Mouse (Mus musculus): Measurements from ENCODE around the gene Grhl3. TPM values are rescaled to one million over a fixed set of nuclear protein-coding genes. Genes with fewer than 3 reads are reported as not detected.

Gene Grhl3
- polyA plus RNA-seq, 2 experiments, result 20.6 to 46.2 TPM

DNA sequence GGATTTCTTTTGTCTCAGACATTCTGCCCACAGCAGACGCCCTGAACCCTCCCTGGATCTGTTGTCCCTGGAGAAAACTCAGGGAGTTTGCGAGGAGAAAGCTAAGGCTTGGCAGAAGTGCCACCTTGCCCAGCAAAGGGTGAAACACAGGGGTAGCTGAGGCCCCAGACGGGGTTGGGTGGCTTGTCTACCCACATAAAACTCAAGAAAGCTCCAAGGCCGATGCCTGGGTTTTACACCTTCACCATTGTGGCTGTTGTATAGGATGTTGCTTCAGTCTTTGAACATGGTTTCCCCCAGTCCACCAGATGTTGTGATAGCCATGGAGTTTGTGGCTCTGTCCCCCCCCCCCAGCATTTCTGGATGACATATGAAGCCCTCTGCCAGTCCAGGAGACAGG, 11.4 kb upstream of the Grhl3 start:
- no peak for TF ChIP-seq POLR2A (IDR thresholded peaks at IDR 0.05; ENCODE audit: borderline replicate concordance, extremely low read depth, insufficient read depth, insufficient read length)
- ATAC-seq (ENCODE audit: low FRiP score, low read depth) (no peak), DNase-seq (ENCODE audit: low spot score) (no peak)
- Histone ChIP-seq H3K9me3 (ENCODE audit: control insufficient read depth, low read length) (no peaks in the 10 kb centered on the region), H3K9ac (ENCODE audit: low read depth, low read length, severe bottlenecking) (no peak overlapping the region), H3K4me2 (replicated peaks; ENCODE audit: low read depth, low read length, severe bottlenecking) (no peak overlapping the region), H3K27ac (replicated peaks; ENCODE audit: low read depth, low read length) (no peak overlapping the region), H3K27me3 (ENCODE audit: control insufficient read depth, insufficient read depth, low read length) (no peaks in the 10 kb centered on the region), H3K4me3 (replicated peaks; ENCODE audit: low read length) (no peak overlapping the region), H3K36me3 (ENCODE audit: control insufficient read depth, insufficient read depth, low read length) (no peaks in the 10 kb centered on the region), H3K4me1 (ENCODE audit: control insufficient read depth, insufficient read depth, low read length) (peaks cover 10% of the 10 kb centered on the region; the same call in 1 of the 2 replicates)
- 56% methylated on average over 4 of the region's 4 CpGs for WGBS

- Histone ChIP-seq H3K4me1 (ENCODE audit: control insufficient read depth, insufficient read depth, low read length) (peaks cover 10% of the 10 kb centered on the region; the same call in 1 of the 2 replicates), H3K27ac (replicated peaks; ENCODE audit: low read depth, low read length) (no peak overlapping the region), H3K27me3 (ENCODE audit: control insufficient read depth, insufficient read depth, low read length) (no peaks in the 10 kb centered on the region), H3K4me2 (replicated peaks; ENCODE audit: low read depth, low read length, severe bottlenecking) (no peak overlapping the region), H3K4me3 (replicated peaks; ENCODE audit: low read length) (no peak overlapping the region), H3K36me3 (ENCODE audit: control insufficient read depth, insufficient read depth, low read length) (no peaks in the 10 kb centered on the region), H3K9me3 (ENCODE audit: control insufficient read depth, low read length) (no peaks in the 10 kb centered on the region), H3K9ac (ENCODE audit: low read depth, low read length, severe bottlenecking) (no peak overlapping the region)
- ATAC-seq (ENCODE audit: low FRiP score, low read depth), result no peak
- no peak for TF ChIP-seq POLR2A (IDR thresholded peaks at IDR 0.05; ENCODE audit: borderline replicate concordance, extremely low read depth, insufficient read depth, insufficient read length)
- 22% methylated on average over 12 of the region's 12 CpGs for WGBS
- DNase-seq (ENCODE audit: low spot score), result no peak
Measured at GRCm38 (mm10) chr4:135581222-135581910, 7.9 kb upstream of the Grhl3 start.

GRCm38 (mm10) chr4:135579695-135580094, 6.3 kb upstream of the Grhl3 start:
- no peak overlapping the region for H3K27ac ChIP-seq (replicated peaks; ENCODE audit: low read depth, low read length)
- H3K4me3 ChIP-seq (replicated peaks; ENCODE audit: low read length), result no peak overlapping the region
- ATAC-seq (ENCODE audit: low FRiP score, low read depth) (no peak), DNase-seq (ENCODE audit: low spot score) (no peak)
- H3K4me2 ChIP-seq (replicated peaks; ENCODE audit: low read depth, low read length, severe bottlenecking), result no peak overlapping the region
- H3K4me1 ChIP-seq (ENCODE audit: control insufficient read depth, insufficient read depth, low read length), result peaks cover 10% of the 10 kb centered on the region; the same call in 1 of the 2 replicates
- no peaks in the 10 kb centered on the region for H3K36me3 ChIP-seq (ENCODE audit: control insufficient read depth, insufficient read depth, low read length)
- TF ChIP-seq POLR2A (IDR thresholded peaks at IDR 0.05; ENCODE audit: borderline replicate concordance, extremely low read depth, insufficient read depth, insufficient read length), result no peak
- H3K9ac ChIP-seq (ENCODE audit: low read depth, low read length, severe bottlenecking), result no peak overlapping the region
- H3K27me3 ChIP-seq (ENCODE audit: control insufficient read depth, insufficient read depth, low read length), result no peaks in the 10 kb centered on the region
- H3K9me3 ChIP-seq (ENCODE audit: control insufficient read depth, low read length), result no peaks in the 10 kb centered on the region
- WGBS, result 46% methylated on average over 6 of the region's 6 CpGs

GRCm38 (mm10) chr4:135578490-135578889, 5.1 kb upstream of the Grhl3 start:
- no peak for DNase-seq (ENCODE audit: low spot score)
- H3K27me3 ChIP-seq (ENCODE audit: control insufficient read depth, insufficient read depth, low read length), result 0 out of 2 replicates have a peak, but pooled peaks cover 6% of the 10 kb centered on the region
- ATAC-seq (ENCODE audit: low FRiP score, low read depth), result no peak
- H3K9ac ChIP-seq (ENCODE audit: low read depth, low read length, severe bottlenecking), result no peak overlapping the region
- H3K9me3 ChIP-seq (ENCODE audit: control insufficient read depth, low read length), result no peaks in the 10 kb centered on the region
- peaks cover 16% of the 10 kb centered on the region for H3K4me1 ChIP-seq (ENCODE audit: control insufficient read depth, insufficient read depth, low read length)
- no peak overlapping the region for H3K4me2 ChIP-seq (replicated peaks; ENCODE audit: low read depth, low read length, severe bottlenecking)
- no peak overlapping the region for H3K4me3 ChIP-seq (replicated peaks; ENCODE audit: low read length)
- H3K36me3 ChIP-seq (ENCODE audit: control insufficient read depth, insufficient read depth, low read length), result no peaks in the 10 kb centered on the region
- no peak for TF ChIP-seq POLR2A (IDR thresholded peaks at IDR 0.05; ENCODE audit: borderline replicate concordance, extremely low read depth, insufficient read depth, insufficient read length)
- WGBS, result 77% methylated on average over 5 of the region's 5 CpGs
- H3K27ac ChIP-seq (replicated peaks; ENCODE audit: low read depth, low read length), result no peak overlapping the region

DNA sequence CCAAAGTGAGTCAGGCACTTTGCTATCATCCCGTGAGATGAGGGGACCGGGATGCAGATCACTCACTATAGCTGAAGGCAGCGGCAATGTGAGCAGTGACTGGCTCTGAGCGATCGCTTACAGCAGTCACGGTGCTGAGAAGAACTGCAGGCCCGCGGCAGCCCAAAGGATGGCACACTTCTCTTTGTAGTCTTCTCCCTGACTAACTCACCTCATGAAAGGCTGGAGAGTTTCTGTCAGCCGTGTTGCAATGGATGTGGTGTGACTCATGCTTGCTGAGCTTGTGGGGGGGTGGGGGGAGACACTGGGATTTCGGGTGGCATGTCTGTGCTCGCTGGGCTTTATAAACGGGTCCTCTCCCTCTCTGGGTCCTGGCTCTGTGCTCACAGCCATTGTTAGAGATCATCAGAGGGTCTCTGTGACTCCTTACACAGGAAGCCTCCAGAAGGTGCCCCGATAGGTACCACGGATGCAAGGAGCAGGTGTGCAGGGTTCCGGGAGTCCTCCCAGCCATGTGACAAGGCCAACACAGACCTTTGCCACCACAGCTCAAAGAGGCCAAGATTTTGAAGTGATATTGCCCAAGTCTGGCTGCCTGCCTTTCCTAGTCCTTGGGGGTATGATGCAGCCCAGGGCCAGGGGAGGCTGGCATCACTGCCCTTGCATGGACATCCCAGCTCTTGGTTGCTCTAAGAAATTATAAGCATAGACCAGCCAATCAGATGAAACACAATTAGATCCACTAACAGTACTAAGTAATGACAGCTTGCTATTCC, 2.1 kb upstream of the Grhl3 start:
- Histone ChIP-seq H3K4me2 (replicated peaks; ENCODE audit: low read depth, low read length, severe bottlenecking) (no peak overlapping the region), H3K36me3 (ENCODE audit: control insufficient read depth, insufficient read depth, low read length) (no peaks in the 10 kb centered on the region), H3K4me1 (ENCODE audit: control insufficient read depth, insufficient read depth, low read length) (peaks cover 22% of the 10 kb centered on the region), H3K27me3 (ENCODE audit: control insufficient read depth, insufficient read depth, low read length) (0 out of 2 replicates have a peak, but pooled peaks cover 15% of the 10 kb centered on the region), H3K27ac (replicated peaks; ENCODE audit: low read depth, low read length) (no peak overlapping the region), H3K9me3 (ENCODE audit: control insufficient read depth, low read length) (no peaks in the 10 kb centered on the region), H3K4me3 (replicated peaks; ENCODE audit: low read length) (no peak overlapping the region), H3K9ac (ENCODE audit: low read depth, low read length, severe bottlenecking) (no peak overlapping the region)
- DNase-seq (ENCODE audit: low spot score) (no peak), ATAC-seq (ENCODE audit: low FRiP score, low read depth) (no peak)
- WGBS, result 50% methylated on average over 15 of the region's 15 CpGs
- no peak for TF ChIP-seq POLR2A (IDR thresholded peaks at IDR 0.05; ENCODE audit: borderline replicate concordance, extremely low read depth, insufficient read depth, insufficient read length)
